Mouse (Mus musculus) MEL (cell line): Measurements from ENCODE around the gene Dgke. TPM values are rescaled to one million over a fixed set of nuclear protein-coding genes. Genes with fewer than 3 reads are reported as not detected.
A peak's percentile ranks its signal among the peaks of the same experiment; 100 is the strongest.

Experiments used
- DNase-seq: peaks from one replicate; pipeline ENCODE4 v3.0.0; 2011; ENCODE audit warnings: low read depth, low spot score
- H3K27ac ChIP-seq: 2 replicates; pipeline ENCODE4 v1.5.1; 2012; ENCODE audit warnings: low read depth, mild to moderate bottlenecking, control low read depth, low read length, moderate library complexity; ENCODE audit not compliant: control insufficient read depth
- H3K27me3 ChIP-seq, 2 experiments: fragments of 150-350 bp in 1 of 2; sonication (generic) in 1 of 2; 2 replicates each; pipeline ENCODE4 v1.6.1; 2012; ENCODE audit warnings: low read length in 2 of 2, mild to moderate bottlenecking in 2 of 2, improper control_type of control experiment in 1 of 2, moderate library complexity in 1 of 2; ENCODE audit not compliant: insufficient read depth in 2 of 2, control insufficient read depth in 1 of 2
- H3K36me3 ChIP-seq, 2 experiments: 2 replicates each; pipeline ENCODE4 v1.6.1; 2012 to 2014; ENCODE audit warnings: low read length in 2 of 2, improper control_type of control experiment in 1 of 2, inconsistent platforms in 1 of 2, mild to moderate bottlenecking in 1 of 2; ENCODE audit not compliant: insufficient read depth in 2 of 2, control insufficient read depth in 1 of 2
- H3K4me1 ChIP-seq, 2 experiments: fragments of 150-350 bp in 1 of 2; sonication (generic) in 1 of 2; 2 replicates each; pipeline ENCODE4 v1.6.1; 2012; ENCODE audit warnings: low read length in 2 of 2, improper control_type of control experiment in 1 of 2, mild to moderate bottlenecking in 1 of 2; ENCODE audit not compliant: insufficient read depth in 2 of 2, control insufficient read depth in 1 of 2
- H3K4me3 ChIP-seq, 2 experiments: fragments of 150-350 bp in 1 of 2; sonication (generic) in 1 of 2; 2 replicates each; pipeline ENCODE4 v1.5.1; 2012; ENCODE audit warnings: low read depth in 2 of 2, low read length in 2 of 2, mild to moderate bottlenecking in 2 of 2, moderate library complexity in 2 of 2, control low read depth in 1 of 2, improper control_type of control experiment in 1 of 2; ENCODE audit not compliant: control insufficient read depth in 1 of 2, insufficient read depth in 1 of 2
- H3K79me2 ChIP-seq: 2 replicates; pipeline ENCODE4 v1.6.1; 2012; ENCODE audit warnings: mild to moderate bottlenecking, low read length, moderate library complexity; ENCODE audit not compliant: control insufficient read depth, poor library complexity, insufficient read depth
- H3K9ac ChIP-seq: 2 replicates; pipeline ENCODE4 v1.6.1; 2012; ENCODE audit warnings: low read depth, mild to moderate bottlenecking, control low read depth, low read length, moderate library complexity; ENCODE audit not compliant: control insufficient read depth, poor library complexity, severe bottlenecking
- H3K9me3 ChIP-seq: fragments of 150-350 bp; sonication (generic); replicated peaks from 2 replicates; pipeline ENCODE4 v1.6.1; 2012; ENCODE audit warnings: mild to moderate bottlenecking, low read length, improper control_type of control experiment, moderate library complexity; ENCODE audit not compliant: insufficient read depth
- BHLHE40 ChIP-seq: IDR thresholded peaks from 2 replicates; pipeline ENCODE4 v1.6.1; 2012; ENCODE audit warnings: low read depth, mild to moderate bottlenecking, inconsistent platforms, low read length, improper control_type of control experiment, borderline replicate concordance
- CHD1 ChIP-seq: IDR thresholded peaks from 2 replicates; pipeline ENCODE4 v1.6.1; 2012; ENCODE audit warnings: low read depth, mild to moderate bottlenecking, inconsistent platforms, low read length, improper control_type of control experiment
- CTCF ChIP-seq, 3 experiments: IDR thresholded peaks in 2 of 3; conservative IDR thresholded peaks in 1 of 3; 2 replicates each; pipeline ENCODE4 v1.5.1; 2011 to 2012; ENCODE audit warnings: low read length in 3 of 3, low read depth in 2 of 3, mild to moderate bottlenecking in 2 of 3, improper control_type of control experiment in 1 of 3, inconsistent platforms in 1 of 3, mixed read lengths in 1 of 3, moderate library complexity in 1 of 3; ENCODE audit not compliant: control insufficient read depth in 1 of 3, insufficient read depth in 1 of 3, poor library complexity in 1 of 3, severe bottlenecking in 1 of 3
- ELF1 ChIP-seq: IDR thresholded peaks from 2 replicates; pipeline ENCODE4 v1.6.1; 2014; ENCODE audit warnings: low read depth, mild to moderate bottlenecking, inconsistent platforms, low read length, improper control_type of control experiment, moderate library complexity
- GATA1 ChIP-seq: IDR thresholded peaks from 2 replicates; pipeline ENCODE4 v1.6.1; 2011; ENCODE audit warnings: low read depth, low read length, improper control_type of control experiment
- HCFC1 ChIP-seq: IDR thresholded peaks from 2 replicates; pipeline ENCODE4 v1.6.1; 2012; ENCODE audit warnings: low read depth, mild to moderate bottlenecking, inconsistent platforms, low read length, improper control_type of control experiment, moderate library complexity
- MAX ChIP-seq: IDR thresholded peaks from 2 replicates; pipeline ENCODE4 v1.6.1; 2011; ENCODE audit warnings: low read length, improper control_type of control experiment
- MAZ ChIP-seq: IDR thresholded peaks from 2 replicates; pipeline ENCODE4 v1.6.1; 2012; ENCODE audit warnings: low read depth, mild to moderate bottlenecking, inconsistent platforms, low read length, improper control_type of control experiment
- MXI1 ChIP-seq: IDR thresholded peaks from 2 replicates; pipeline ENCODE4 v1.6.1; 2011; ENCODE audit warnings: mild to moderate bottlenecking, low read depth, low read length, improper control_type of control experiment
- MYB ChIP-seq: IDR thresholded peaks from 2 replicates; pipeline ENCODE4 v1.6.1; 2011; ENCODE audit warnings: mild to moderate bottlenecking, low read depth, low read length, improper control_type of control experiment
- MYC ChIP-seq: IDR thresholded peaks from 2 replicates; pipeline ENCODE4 v1.6.1; 2011; ENCODE audit warnings: low read depth, mild to moderate bottlenecking, low read length, improper control_type of control experiment, moderate library complexity
- POLR2A ChIP-seq, 2 experiments: IDR thresholded peaks; 2 replicates each; pipeline ENCODE4 v1.6.1; 2011 to 2012; ENCODE audit warnings: low read length in 2 of 2, mild to moderate bottlenecking in 2 of 2, control low read depth in 1 of 2, improper control_type of control experiment in 1 of 2, low read depth in 1 of 2, moderate library complexity in 1 of 2; ENCODE audit not compliant: control insufficient read depth in 1 of 2, insufficient read depth in 1 of 2, poor library complexity in 1 of 2
- POLR2AphosphoS5 ChIP-seq: IDR thresholded peaks from 2 replicates; pipeline ENCODE4 v1.6.1; 2012; ENCODE audit warnings: low read depth, borderline replicate concordance, mild to moderate bottlenecking, inconsistent platforms, low read length, moderate library complexity, mixed read lengths
- RAD21 ChIP-seq: IDR thresholded peaks from 2 replicates; pipeline ENCODE4 v1.6.1; 2011; ENCODE audit warnings: mild to moderate bottlenecking, low read depth, low read length, improper control_type of control experiment
- SIN3A ChIP-seq: IDR thresholded peaks from 2 replicates; pipeline ENCODE4 v1.6.1; 2012; ENCODE audit warnings: low read length, improper control_type of control experiment, inconsistent platforms
- SMC3 ChIP-seq: IDR thresholded peaks from 2 replicates; pipeline ENCODE4 v1.6.1; 2011; ENCODE audit warnings: low read depth, low read length, improper control_type of control experiment
- TAL1 ChIP-seq: IDR thresholded peaks from 2 replicates; pipeline ENCODE4 v1.6.1; 2012; ENCODE audit warnings: mild to moderate bottlenecking, inconsistent platforms, low read length, moderate library complexity, mixed read lengths
- TCF12 ChIP-seq: IDR thresholded peaks from 2 replicates; pipeline ENCODE4 v1.6.1; 2014; ENCODE audit warnings: low read depth, mild to moderate bottlenecking, inconsistent platforms, low read length, improper control_type of control experiment, moderate library complexity
- UBTF ChIP-seq: IDR thresholded peaks from 2 replicates; pipeline ENCODE4 v1.6.1; 2012; ENCODE audit warnings: low read depth, mild to moderate bottlenecking, inconsistent platforms, low read length, improper control_type of control experiment, moderate library complexity, borderline replicate concordance; ENCODE audit not compliant: insufficient read depth
- USF1 ChIP-seq: IDR thresholded peaks from 2 replicates; pipeline ENCODE4 v1.6.1; 2014; ENCODE audit warnings: low read depth, mild to moderate bottlenecking, inconsistent platforms, low read length, improper control_type of control experiment, moderate library complexity
- ZC3H11A ChIP-seq: IDR thresholded peaks from 2 replicates; pipeline ENCODE4 v1.6.1; 2012; ENCODE audit warnings: low read depth, mild to moderate bottlenecking, inconsistent platforms, low read length, improper control_type of control experiment
- ZKSCAN1 ChIP-seq: IDR thresholded peaks from 2 replicates; pipeline ENCODE4 v1.6.1; 2012; ENCODE audit warnings: low read depth, mild to moderate bottlenecking, inconsistent platforms, low read length, improper control_type of control experiment, moderate library complexity
- ZNF384 ChIP-seq: IDR thresholded peaks from 2 replicates; pipeline ENCODE4 v1.6.1; 2012; ENCODE audit warnings: low read depth, mild to moderate bottlenecking, inconsistent platforms, low read length, improper control_type of control experiment
- polyA plus RNA-seq, 2 experiments: library from polyadenylated mRNA; stranded (reverse) in 1 of 2; unstranded in 1 of 2; fragments of >175 nt in 1 of 2; fragments of >200 nt in 1 of 2; gene quantifications; 2 replicates each; pipeline versions ENCODE4 v1.2.1 to v1.2.4; 2012; ENCODE audit warnings: low replicate concordance in 2 of 2, low read depth in 1 of 2; ENCODE audit not compliant: insufficient read length in 2 of 2, insufficient read depth in 1 of 2, missing spikeins in 1 of 2
- total RNA-seq: library from RNA; depleted of rRNA; stranded (reverse); fragments of 300-350 nt; gene quantifications from 2 replicates; pipeline ENCODE4 v1.2.3, GENCODE M21; 2012

Dgke gene
- total and polyA plus RNA-seq, 3 experiments = 5.2 to 6.4 TPM; not detected in 1

GRCm38 (mm10) chr11:88995616-88996015, 71.0 kb downstream of the Dgke start:
- Histone ChIP-seq H3K27ac (no peak overlapping the region), H3K9ac (no peak overlapping the region), H3K4me3 (no peak overlapping the region), H3K27me3 (no peaks in the 10 kb centered on the region), H3K79me2 (peaks cover 14% of the 10 kb centered on the region), H3K36me3 (peaks cover 3 to 24% of the 10 kb centered on the region in 2 experiments; a peak in 3 of 4 replicates), H3K9me3 (no peaks in the 10 kb centered on the region), H3K4me1 (peaks cover 12 to 27% of the 10 kb centered on the region in 2 experiments)
- DNase-seq = no peak
- TF ChIP-seq ZKSCAN1 (peak; percentile 76), POLR2A (IDR thresholded peaks at IDR 0.05; ENCODE audit: control insufficient read depth in 1 of 2, insufficient read depth in 1 of 2, low read depth in 1 of 2, low read length in 2 of 2, poor library complexity in 1 of 2) (no peak), MXI1 (no peak)

- Histone ChIP-seq H3K4me1 (peaks cover 8 to 24% of the 10 kb centered on the region in 2 experiments), H3K36me3 (peaks cover 3 to 22% of the 10 kb centered on the region in 2 experiments), H3K4me3 (no peak overlapping the region), H3K9ac (peak overlapping the region; percentile 5; the same call in 1 of the 2 replicates)
- no peak for TF ChIP-seq MYB
- TF ChIP-seq ZKSCAN1 = no peak
- TF ChIP-seq POLR2AphosphoS5 = no peak
- no peak for TF ChIP-seq TAL1
- no peak for TF ChIP-seq HCFC1
- TF ChIP-seq MAZ = no peak
- no peak for TF ChIP-seq SMC3
- TF ChIP-seq ELF1 = no peak
- peak; percentile 71; the same call in 1 of the 2 replicates for TF ChIP-seq ZNF384
- TF ChIP-seq, all 39 proteins: peak for 1
- DNase-seq = no peak
- H3K9me3 ChIP-seq = no peaks in the 10 kb centered on the region
- H3K79me2 ChIP-seq = peaks cover 3% of the 10 kb centered on the region
- H3K27ac ChIP-seq = no peak overlapping the region
- no peaks in the 10 kb centered on the region for H3K27me3 ChIP-seq
Measured at GRCm38 (mm10) chr11:88994492-88994891, 72.2 kb downstream of the Dgke start.

DNA sequence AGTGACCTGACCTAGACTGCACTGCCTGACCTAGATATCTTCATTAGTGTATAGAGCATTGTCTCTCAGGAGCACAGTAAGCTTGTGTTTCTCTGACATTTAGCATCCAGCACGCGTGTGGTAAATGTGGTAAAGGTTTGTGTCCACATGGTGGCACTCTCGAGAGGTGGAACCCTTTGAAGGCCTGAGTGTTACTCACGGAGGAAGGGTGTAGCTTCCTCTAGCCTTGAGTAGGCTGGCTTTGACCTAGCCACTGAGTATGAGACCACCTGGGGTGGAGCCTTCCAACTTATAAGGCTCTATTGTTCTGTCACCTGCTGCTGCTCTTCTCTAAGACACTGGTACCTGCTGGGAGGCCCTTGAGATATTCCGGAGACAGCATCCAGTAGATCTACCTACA, 73.0 kb downstream of the Dgke start:
- DNase-seq = peak; percentile 94
- H3K27ac ChIP-seq = no peak overlapping the region

More for the DNA sequence above, 73.0 kb downstream of the Dgke start:
- H3K79me2 ChIP-seq = no peaks in the 10 kb centered on the region
- H3K27me3 ChIP-seq = no peaks in the 10 kb centered on the region
- H3K4me3 ChIP-seq = no peak overlapping the region
- no peaks in the 10 kb centered on the region for H3K9me3 ChIP-seq
- peaks cover 8 to 24% of the 10 kb centered on the region in 2 experiments for H3K4me1 ChIP-seq
- H3K36me3 ChIP-seq = peaks cover 3 to 22% of the 10 kb centered on the region in 2 experiments
- TF ChIP-seq CTCF (IDR thresholded peaks at IDR 0.05 in 2 of 3, conservative IDR thresholded peaks at IDR 0.05 in 1 of 3; ENCODE audit: control insufficient read depth in 1 of 3, insufficient read depth in 1 of 3, low read depth in 2 of 3, low read length in 3 of 3, poor library complexity in 1 of 3, severe bottlenecking in 1 of 3) (peak; percentile 64 to 90 (median 80)), UBTF (no peak), RAD21 (peak; percentile 82), ZNF384 (0 out of 2 replicates have a peak, but pooled peaks have one; percentile 22), SMC3 (peak; percentile 94), CHD1 (no peak), MAX (peak; percentile 67), POLR2AphosphoS5 (no peak), GATA1 (no peak), USF1 (no peak), POLR2A (IDR thresholded peaks at IDR 0.05; ENCODE audit: control insufficient read depth in 1 of 2, insufficient read depth in 1 of 2, low read depth in 1 of 2, low read length in 2 of 2, poor library complexity in 1 of 2) (no peak), MXI1 (0 out of 2 replicates have a peak, but pooled peaks have one; percentile 37), BHLHE40 (0 out of 2 replicates have a peak, but pooled peaks have one; percentile 22), SIN3A (peak; percentile 46; the same call in 1 of the 2 replicates), HCFC1 (0 out of 2 replicates have a peak, but pooled peaks have one; percentile 34), MYC (peak; percentile 88), ZKSCAN1 (no peak), TCF12 (0 out of 2 replicates have a peak, but pooled peaks have one; percentile 27), ZC3H11A (peak; percentile 86)
- TF ChIP-seq, all 39 proteins: peak for 12
- no peak overlapping the region for H3K9ac ChIP-seq
